Mouse (Mus musculus): ENCODE measurements around the gene Tmem9. TPM values are rescaled to one million over a fixed set of nuclear protein-coding genes. Genes with fewer than 3 reads are reported as not detected.

Gene Tmem9
- polyA plus RNA-seq, 1 experiment from 2014 or later = 223 TPM

GRCm38 (mm10) chr1:136051013-136051315 lies 43.0 kb downstream of the Tmem9 start:
- DNase-seq (ENCODE audit: low spot score) = no peak
- peaks cover 7% of the 10 kb centered on the region; the same call in 1 of the 2 replicates for H3K4me1 ChIP-seq (replicated peaks; ENCODE audit: insufficient read depth, low read length)
- no peaks in the 10 kb centered on the region for H3K9me3 ChIP-seq (replicated peaks; ENCODE audit: low read length)
- no peak overlapping the region for H3K9ac ChIP-seq (ENCODE audit: low read depth, low read length)
- peak; percentile 19 for ATAC-seq (replicated peaks; ENCODE audit: low FRiP score, low read depth)
- H3K27ac ChIP-seq = no peak overlapping the region
- peak overlapping the region; percentile 42 for H3K4me2 ChIP-seq (ENCODE audit: low read length)
- TF ChIP-seq CTCF (IDR thresholded peaks at IDR 0.05; ENCODE audit: low read depth) = no peak
- H3K27me3 ChIP-seq (ENCODE audit: insufficient read depth, low read length) = peaks cover 29% of the 10 kb centered on the region
- peak overlapping the region; percentile 24; the same call in 1 of the 2 replicates for H3K4me3 ChIP-seq (replicated peaks; ENCODE audit: low read depth, low read length)
- under 1% methylated on average over 36 of the region's 36 CpGs for WGBS
- no peaks in the 10 kb centered on the region for H3K36me3 ChIP-seq (ENCODE audit: insufficient read depth, low read length)

GRCm38 (mm10) chr1:136051465-136051864 lies 43.5 kb downstream of the Tmem9 start:
- ATAC-seq (replicated peaks; ENCODE audit: low FRiP score, low read depth) = peak; percentile 78
- H3K4me2 ChIP-seq (ENCODE audit: low read length) = peak overlapping the region; percentile 42; the same call in 1 of the 2 replicates
- WGBS = under 1% methylated on average over 6 of the region's 6 CpGs
- no peak overlapping the region for H3K9ac ChIP-seq (ENCODE audit: low read depth, low read length)
- H3K36me3 ChIP-seq (ENCODE audit: insufficient read depth, low read length) = no peaks in the 10 kb centered on the region
- peak; percentile 87 for TF ChIP-seq CTCF (IDR thresholded peaks at IDR 0.05; ENCODE audit: low read depth)
- H3K27ac ChIP-seq = no peak overlapping the region
- DNase-seq (ENCODE audit: low spot score) = peak; percentile 98
- H3K9me3 ChIP-seq (replicated peaks; ENCODE audit: low read length) = no peaks in the 10 kb centered on the region
- 0 out of 2 replicates have a peak overlapping the region, but pooled peaks have one; percentile 24 for H3K4me3 ChIP-seq (replicated peaks; ENCODE audit: low read depth, low read length)
- H3K4me1 ChIP-seq (replicated peaks; ENCODE audit: insufficient read depth, low read length) = peaks cover 7% of the 10 kb centered on the region; the same call in 1 of the 2 replicates
- peaks cover 29% of the 10 kb centered on the region for H3K27me3 ChIP-seq (ENCODE audit: insufficient read depth, low read length)

- Histone ChIP-seq H3K4me2 (ENCODE audit: low read length) (no peak within 1 kb of the TSS), H3K4me1 (replicated peaks; ENCODE audit: insufficient read depth, low read length) (peaks cover 7% of the 10 kb centered on the region; the same call in 1 of the 2 replicates), H3K9ac (ENCODE audit: low read depth, low read length) (no peak within 1 kb of the TSS), H3K36me3 (ENCODE audit: insufficient read depth, low read length) (no peaks in the 10 kb centered on the region), H3K27ac (no peak within 1 kb of the TSS), H3K9me3 (replicated peaks; ENCODE audit: low read length) (no peaks in the 10 kb centered on the region), H3K27me3 (ENCODE audit: insufficient read depth, low read length) (peaks cover 29% of the 10 kb centered on the region), H3K4me3 (replicated peaks; ENCODE audit: low read depth, low read length) (no peak within 1 kb of the TSS)
- TF ChIP-seq CTCF (IDR thresholded peaks at IDR 0.05; ENCODE audit: low read depth) = no peak
- no peak for ATAC-seq (replicated peaks; ENCODE audit: low FRiP score, low read depth)
- 37% methylated on average over 11 of the region's 11 CpGs for WGBS
- no peak for DNase-seq (ENCODE audit: low spot score)
Measured at GRCm38 (mm10) chr1:136052547-136052946, 44.6 kb downstream of the Tmem9 start, which contains the start of gene Cacna1s. TSS of gene Cacna1s (plus strand) at chr1:136052750.

GRCm38 (mm10) chr1:136055771-136056170 lies 47.8 kb downstream of the Tmem9 start:
- Histone ChIP-seq H3K27ac (no peak overlapping the region), H3K9ac (ENCODE audit: low read depth, low read length) (no peak overlapping the region), H3K36me3 (ENCODE audit: insufficient read depth, low read length) (no peaks in the 10 kb centered on the region), H3K4me3 (replicated peaks; ENCODE audit: low read depth, low read length) (no peak overlapping the region), H3K4me2 (ENCODE audit: low read length) (no peak overlapping the region), H3K9me3 (replicated peaks; ENCODE audit: low read length) (no peaks in the 10 kb centered on the region), H3K4me1 (replicated peaks; ENCODE audit: insufficient read depth, low read length) (peaks cover 5% of the 10 kb centered on the region; the same call in 1 of the 2 replicates), H3K27me3 (ENCODE audit: insufficient read depth, low read length) (peaks cover 14% of the 10 kb centered on the region)
- DNase-seq (ENCODE audit: low spot score) (no peak), ATAC-seq (replicated peaks; ENCODE audit: low FRiP score, low read depth) (no peak)
- TF ChIP-seq CTCF (IDR thresholded peaks at IDR 0.05; ENCODE audit: low read depth) = no peak
- 77% methylated on average over 3 of the region's 3 CpGs for WGBS

- ATAC-seq (replicated peaks; ENCODE audit: low FRiP score, low read depth) = no peak
- no peaks in the 10 kb centered on the region for H3K4me1 ChIP-seq (replicated peaks; ENCODE audit: insufficient read depth, low read length)
- no peaks in the 10 kb centered on the region for H3K36me3 ChIP-seq (ENCODE audit: insufficient read depth, low read length)
- TF ChIP-seq CTCF (IDR thresholded peaks at IDR 0.05; ENCODE audit: low read depth) = no peak
- H3K27ac ChIP-seq = no peak overlapping the region
- no peaks in the 10 kb centered on the region for H3K27me3 ChIP-seq (ENCODE audit: insufficient read depth, low read length)
- 34% methylated on average over 3 of the region's 3 CpGs for WGBS
- H3K9ac ChIP-seq (ENCODE audit: low read depth, low read length) = no peak overlapping the region
- no peak overlapping the region for H3K4me2 ChIP-seq (ENCODE audit: low read length)
- DNase-seq (ENCODE audit: low spot score) = no peak
- no peak overlapping the region for H3K4me3 ChIP-seq (replicated peaks; ENCODE audit: low read depth, low read length)
- H3K9me3 ChIP-seq (replicated peaks; ENCODE audit: low read length) = no peaks in the 10 kb centered on the region
Measured at GRCm38 (mm10) chr1:136058594-136058993, 50.6 kb downstream of the Tmem9 start.

GRCm38 (mm10) chr1:136061041-136061789 lies 53.3 kb downstream of the Tmem9 start:
- TF ChIP-seq CTCF (IDR thresholded peaks at IDR 0.05; ENCODE audit: low read depth) = no peak
- 59% methylated on average over 9 of the region's 9 CpGs for WGBS
- no peak overlapping the region for H3K9ac ChIP-seq (ENCODE audit: low read depth, low read length)
- no peak for ATAC-seq (replicated peaks; ENCODE audit: low FRiP score, low read depth)
- no peak overlapping the region for H3K27ac ChIP-seq
- no peaks in the 10 kb centered on the region for H3K9me3 ChIP-seq (replicated peaks; ENCODE audit: low read length)
- H3K4me2 ChIP-seq (ENCODE audit: low read length) = no peak overlapping the region
- H3K27me3 ChIP-seq (ENCODE audit: insufficient read depth, low read length) = no peaks in the 10 kb centered on the region
- H3K36me3 ChIP-seq (ENCODE audit: insufficient read depth, low read length) = no peaks in the 10 kb centered on the region
- H3K4me1 ChIP-seq (replicated peaks; ENCODE audit: insufficient read depth, low read length) = no peaks in the 10 kb centered on the region
- H3K4me3 ChIP-seq (replicated peaks; ENCODE audit: low read depth, low read length) = no peak overlapping the region
- DNase-seq (ENCODE audit: low spot score) = no peak
